Mouse (Mus musculus) gastrocnemius, adult 2 months (tissue): ENCODE measurements at regions not wholly inside any gene's neighbourhood (a gene's known extent, or its start where the extent isn't known, plus 50 kb on each side); places are given as distances from the start of the nearest gene placed in this dataset.

ENCODE experiments used
- DNase-seq: peaks from one replicate; pipeline ENCODE4 v3.0.0; 2022
- H3K27ac ChIP-seq: fragments of 200-600 bp; 2 replicates; pipeline ENCODE4 v1.8.1; 2022; ENCODE audit warnings: mild to moderate bottlenecking
- H3K4me3 ChIP-seq: fragments of 200-600 bp; 2 replicates; pipeline ENCODE4 v1.8.1; 2022; ENCODE audit warnings: mild to moderate bottlenecking, moderate library complexity
- CTCF ChIP-seq: fragments of 200-600 bp; IDR thresholded peaks from 2 replicates; pipeline ENCODE4 v1.8.1; 2022; ENCODE audit warnings: antibody characterized with exemption, mild to moderate bottlenecking, moderate library complexity
- intact Hi-C: fragments of 180-260 bp; cut with DNase I; formaldehyde crosslinking; loops from one replicate; pipeline ENCODE4 v1.15.1; 2025

- TF ChIP-seq CTCF = no peak
- H3K27ac ChIP-seq = no peak overlapping the region
- no peak overlapping the region for H3K4me3 ChIP-seq
- DNase-seq = no peak
- intact Hi-C loops = no loop called here
Measured at GRCm38 (mm10) chr4:153883057-153883456, 74.0 kb upstream of the A430005L14Rik start.

- intact Hi-C loops = no loop called here
- Histone ChIP-seq H3K27ac (no peak overlapping the region), H3K4me3 (no peak overlapping the region)
- no peak for TF ChIP-seq CTCF
- no peak for DNase-seq
Measured at GRCm38 (mm10) chr4:153884044-153884443, 73.0 kb upstream of the A430005L14Rik start.

- no peak for TF ChIP-seq CTCF
- intact Hi-C loops = no loop called here
- H3K4me3 ChIP-seq = no peak overlapping the region
- no peak for DNase-seq
- no peak overlapping the region for H3K27ac ChIP-seq
Measured at GRCm38 (mm10) chr4:153885836-153886235, 71.2 kb upstream of the A430005L14Rik start.

- intact Hi-C loops = no loop called here
- H3K27ac ChIP-seq = no peak overlapping the region
- TF ChIP-seq CTCF = no peak
- DNase-seq = no peak
- no peak overlapping the region for H3K4me3 ChIP-seq
Measured at GRCm38 (mm10) chr4:153890130-153890529, 66.9 kb upstream of the A430005L14Rik start.

GRCm38 (mm10) chr4:153899721-153900120, 57.3 kb upstream of the A430005L14Rik start:
- Histone ChIP-seq H3K4me3 (no peak overlapping the region), H3K27ac (no peak overlapping the region)
- intact Hi-C loops = no loop called here
- DNase-seq = no peak
- TF ChIP-seq CTCF = no peak

- no peak overlapping the region for H3K4me3 ChIP-seq
- intact Hi-C loops = no loop called here
- H3K27ac ChIP-seq = no peak overlapping the region
- DNase-seq = no peak
- no peak for TF ChIP-seq CTCF
Measured at GRCm38 (mm10) chr4:153905076-153905475, 52.0 kb upstream of the A430005L14Rik start.

GRCm38 (mm10) chr4:153905511-153905910, 51.5 kb upstream of the A430005L14Rik start:
- intact Hi-C loops = no loop called here

More at GRCm38 (mm10) chr4:153905511-153905910, 51.5 kb upstream of the A430005L14Rik start:
- TF ChIP-seq CTCF = no peak
- no peak overlapping the region for H3K4me3 ChIP-seq
- no peak for DNase-seq
- H3K27ac ChIP-seq = no peak overlapping the region
